Mouse (Mus musculus) forebrain, embryonic 10.5 days (tissue): ENCODE results near the gene Rhbdf1. TPM values are rescaled to one million over a fixed set of nuclear protein-coding genes. Genes with fewer than 3 reads are reported as not detected.

Experiments
- DNase-seq: peaks from one replicate; pipeline ENCODE4 v3.0.0-alpha.2; 2017; ENCODE audit warnings: low spot score; ENCODE audit errors: extremely low spot score
- H3K27ac ChIP-seq: fragments of 300-500 bp; sonication (generic); 2 replicates; pipeline ENCODE4 v1.5.1; 2016; ENCODE audit warnings: mild to moderate bottlenecking
- H3K27me3 ChIP-seq: fragments of 300-500 bp; sonication (generic); 2 replicates; pipeline ENCODE4 v1.6.1; 2016; ENCODE audit warnings: mild to moderate bottlenecking; ENCODE audit not compliant: poor library complexity, severe bottlenecking
- H3K36me3 ChIP-seq: fragments of 300-500 bp; sonication (generic); replicated peaks from 2 replicates; pipeline ENCODE4 v1.6.1; 2016; ENCODE audit warnings: mild to moderate bottlenecking, moderate library complexity
- H3K4me1 ChIP-seq: fragments of 300-500 bp; sonication (generic); 2 replicates; pipeline ENCODE4 v1.6.1; 2016
- H3K4me3 ChIP-seq: fragments of 300-500 bp; sonication (generic); 2 replicates; pipeline ENCODE4 v1.5.1; 2016; ENCODE audit warnings: mild to moderate bottlenecking, moderate library complexity
- H3K9me3 ChIP-seq: fragments of 300-500 bp; sonication (generic); 2 replicates; pipeline ENCODE4 v1.6.1; 2016; ENCODE audit warnings: mild to moderate bottlenecking, moderate library complexity
- WGBS: fragments of 180-500 bp; shearing (Covaris S2); methylation state at CpG from one replicate; pipeline ENCODE4 v1.1.7; 2016; 5-methylcytosine and 5-hydroxymethylcytosine counted together
- polyA plus RNA-seq: library from polyadenylated mRNA; unstranded; fragments of >200 nt; fragmentation: Nextera tagmentation; extraction: Ambion mirVana; gene quantifications from 2 replicates; pipeline ENCODE4 v1.2.1, GENCODE M21; 2016

Rhbdf1 gene
- polyA plus RNA-seq, 1 experiment from 2014 or later, result 21.9 TPM

- Histone ChIP-seq H3K4me1 (peaks cover 1% of the 10 kb centered on the region; the same call in 1 of the 2 replicates), H3K27ac (0 out of 2 replicates have a peak overlapping the region, but pooled peaks have one; percentile 25), H3K27me3 (0 out of 2 replicates have a peak, but pooled peaks cover 1% of the 10 kb centered on the region), H3K36me3 (no peaks in the 10 kb centered on the region), H3K4me3 (no peak overlapping the region), H3K9me3 (no peaks in the 10 kb centered on the region)
- WGBS, result 84% methylated on average over 9 of the region's 9 CpGs
- no peak for DNase-seq
Measured at GRCm38 (mm10) chr11:32190119-32190518, 32.0 kb downstream of the Rhbdf1 start.

- Histone ChIP-seq H3K36me3 (no peaks in the 10 kb centered on the region), H3K27ac (no peak overlapping the region), H3K4me3 (no peak overlapping the region), H3K9me3 (no peaks in the 10 kb centered on the region), H3K27me3 (no peaks in the 10 kb centered on the region), H3K4me1 (no peaks in the 10 kb centered on the region)
- DNase-seq, result no peak
- 73% methylated on average over 5 of the region's 5 CpGs for whole genome bisulfite sequencing
Measured at GRCm38 (mm10) chr11:32189434-32189833, 32.7 kb downstream of the Rhbdf1 start.

GRCm38 (mm10) chr11:32188881-32189280 is 33.2 kb downstream of the Rhbdf1 start:
- Histone ChIP-seq H3K4me1 (no peaks in the 10 kb centered on the region), H3K27me3 (no peaks in the 10 kb centered on the region), H3K9me3 (no peaks in the 10 kb centered on the region), H3K36me3 (no peaks in the 10 kb centered on the region), H3K4me3 (no peak overlapping the region), H3K27ac (no peak overlapping the region)
- WGBS, result 87% methylated on average over 12 of the region's 12 CpGs
- no peak for DNase-seq

- Histone ChIP-seq H3K4me1 (no peaks in the 10 kb centered on the region), H3K36me3 (no peaks in the 10 kb centered on the region), H3K9me3 (no peaks in the 10 kb centered on the region), H3K27me3 (no peaks in the 10 kb centered on the region), H3K4me3 (no peak overlapping the region), H3K27ac (no peak overlapping the region)
- WGBS, result 87% methylated on average over 4 of the region's 4 CpGs
- no peak for DNase-seq
Measured at GRCm38 (mm10) chr11:32187256-32187655, 34.8 kb downstream of the Rhbdf1 start.

- 86% methylated on average over 3 of the region's 3 CpGs for WGBS
- Histone ChIP-seq H3K4me3 (no peak overlapping the region), H3K9me3 (no peaks in the 10 kb centered on the region), H3K36me3 (no peaks in the 10 kb centered on the region), H3K27ac (no peak overlapping the region), H3K4me1 (no peaks in the 10 kb centered on the region), H3K27me3 (0 out of 2 replicates have a peak, but pooled peaks cover 9% of the 10 kb centered on the region)
- no peak for DNase-seq
Measured at GRCm38 (mm10) chr11:32186031-32186430, 36.1 kb downstream of the Rhbdf1 start.

- H3K4me3 ChIP-seq, result no peak overlapping the region
- H3K27ac ChIP-seq, result no peak overlapping the region
- no peaks in the 10 kb centered on the region for H3K4me1 ChIP-seq
- 91% methylated on average over 8 of the region's 8 CpGs for WGBS
- DNase-seq, result no peak
- no peaks in the 10 kb centered on the region for H3K9me3 ChIP-seq
- 0 out of 2 replicates have a peak, but pooled peaks cover 9% of the 10 kb centered on the region for H3K27me3 ChIP-seq
- no peaks in the 10 kb centered on the region for H3K36me3 ChIP-seq
Measured at GRCm38 (mm10) chr11:32184469-32184868, 37.6 kb downstream of the Rhbdf1 start.

- no peak overlapping the region for H3K27ac ChIP-seq
- peaks cover 6% of the 10 kb centered on the region; the same call in 1 of the 2 replicates for H3K9me3 ChIP-seq
- WGBS, result 55% methylated on average over 24 of the region's 25 CpGs
- H3K4me1 ChIP-seq, result no peaks in the 10 kb centered on the region
- DNase-seq, result peak; percentile 77
- 0 out of 2 replicates have a peak, but pooled peaks cover 9% of the 10 kb centered on the region for H3K27me3 ChIP-seq
- no peaks in the 10 kb centered on the region for H3K36me3 ChIP-seq
- H3K4me3 ChIP-seq, result no peak overlapping the region
Measured at GRCm38 (mm10) chr11:32181973-32182868, 39.9 kb downstream of the Rhbdf1 start.

GRCm38 (mm10) chr11:32181246-32181645 is 40.9 kb downstream of the Rhbdf1 start:
- H3K36me3 ChIP-seq, result no peaks in the 10 kb centered on the region
- H3K9me3 ChIP-seq, result peaks cover 6% of the 10 kb centered on the region; the same call in 1 of the 2 replicates
- 0 out of 2 replicates have a peak, but pooled peaks cover 9% of the 10 kb centered on the region for H3K27me3 ChIP-seq
- no peak for DNase-seq
- 80% methylated on average over 4 of the region's 4 CpGs for WGBS
- H3K4me3 ChIP-seq, result no peak overlapping the region
- H3K4me1 ChIP-seq, result no peaks in the 10 kb centered on the region
- no peak overlapping the region for H3K27ac ChIP-seq

GRCm38 (mm10) chr11:32178506-32178905 is 43.6 kb downstream of the Rhbdf1 start:
- DNase-seq, result no peak
- no peak overlapping the region for H3K27ac ChIP-seq
- 86% methylated on average over 1 of the region's 1 CpGs for WGBS
- 0 out of 2 replicates have a peak, but pooled peaks cover 9% of the 10 kb centered on the region for H3K27me3 ChIP-seq
- H3K36me3 ChIP-seq, result no peaks in the 10 kb centered on the region
- H3K4me3 ChIP-seq, result no peak overlapping the region
- H3K9me3 ChIP-seq, result peaks cover 6% of the 10 kb centered on the region; the same call in 1 of the 2 replicates
- no peaks in the 10 kb centered on the region for H3K4me1 ChIP-seq

GRCm38 (mm10) chr11:32166683-32167082 is 55.4 kb downstream of the Rhbdf1 start:
- no peak for DNase-seq
- 78% methylated on average over 4 of the region's 4 CpGs for WGBS

GRCm38 (mm10) chr11:32161922-32162804 is 59.9 kb downstream of the Rhbdf1 start:
- H3K9me3 ChIP-seq, result 0 out of 2 replicates have a peak, but pooled peaks cover 4% of the 10 kb centered on the region
- peak overlapping the region; percentile 49 for H3K4me3 ChIP-seq
- WGBS, result 15% methylated on average over 28 of the region's 28 CpGs
- H3K36me3 ChIP-seq, result no peaks in the 10 kb centered on the region
- H3K27ac ChIP-seq, result peak overlapping the region; percentile 85
- H3K27me3 ChIP-seq, result peaks cover 31% of the 10 kb centered on the region
- peak; percentile 87 for DNase-seq
- peaks cover 41% of the 10 kb centered on the region for H3K4me1 ChIP-seq

More at GRCm38 (mm10) chr11:32166683-32167082, 55.4 kb downstream of the Rhbdf1 start:
- H3K4me1 ChIP-seq, result peaks cover 9% of the 10 kb centered on the region
- H3K9me3 ChIP-seq, result 0 out of 2 replicates have a peak, but pooled peaks cover 4% of the 10 kb centered on the region
- no peak overlapping the region for H3K27ac ChIP-seq
- peaks cover 3% of the 10 kb centered on the region for H3K27me3 ChIP-seq
- H3K4me3 ChIP-seq, result no peak overlapping the region
- H3K36me3 ChIP-seq, result no peaks in the 10 kb centered on the region

- 5% methylated on average over 9 of the region's 9 CpGs for WGBS
- no peaks in the 10 kb centered on the region for H3K36me3 ChIP-seq
- peak overlapping the region; percentile 85 for H3K27ac ChIP-seq
- H3K9me3 ChIP-seq, result 0 out of 2 replicates have a peak, but pooled peaks cover 4% of the 10 kb centered on the region
- peaks cover 42% of the 10 kb centered on the region for H3K4me1 ChIP-seq
- H3K27me3 ChIP-seq, result peaks cover 31% of the 10 kb centered on the region
- peak overlapping the region; percentile 49 for H3K4me3 ChIP-seq
- DNase-seq, result peak; percentile 38
Measured at GRCm38 (mm10) chr11:32161500-32161899, 60.6 kb downstream of the Rhbdf1 start.
